Mouse (Mus musculus): ENCODE results near the gene Taok3. TPM values are rescaled to one million over a fixed set of nuclear protein-coding genes. Genes with fewer than 3 reads are reported as not detected.

Taok3 gene
- total and polyA plus RNA-seq, 3 experiments, result 32.1 to 79.2 TPM; not detected in 1

- Histone ChIP-seq H3K27ac (ENCODE audit: control insufficient read depth, low read depth, low read length) (no peak overlapping the region), H3K4me3 (ENCODE audit: control insufficient read depth in 1 of 2, insufficient read depth in 1 of 2, low read depth in 2 of 2, low read length in 2 of 2) (no peak overlapping the region), H3K79me2 (ENCODE audit: control insufficient read depth, insufficient read depth, low read length, poor library complexity) (no peaks in the 10 kb centered on the region), H3K9me3 (replicated peaks; ENCODE audit: insufficient read depth, low read length) (no peaks in the 10 kb centered on the region), H3K36me3 (ENCODE audit: control insufficient read depth in 1 of 2, insufficient read depth in 2 of 2, low read length in 2 of 2) (no peaks in the 10 kb centered on the region), H3K27me3 (ENCODE audit: control insufficient read depth in 1 of 2, insufficient read depth in 2 of 2, low read length in 2 of 2) (no peaks in the 10 kb centered on the region), H3K9ac (ENCODE audit: control insufficient read depth, low read depth, low read length, poor library complexity, severe bottlenecking) (no peak overlapping the region), H3K4me1 (ENCODE audit: control insufficient read depth in 1 of 2, insufficient read depth in 2 of 2, low read length in 2 of 2) (no peaks in the 10 kb centered on the region)
- DNase-seq (ENCODE audit: low read depth, low spot score), result no peak
- TF ChIP-seq ETS1 (IDR thresholded peaks at IDR 0.05; ENCODE audit: low read depth, low read length) (no peak), RAD21 (IDR thresholded peaks at IDR 0.05; ENCODE audit: low read depth, low read length) (no peak), HCFC1 (IDR thresholded peaks at IDR 0.05; ENCODE audit: low read depth, low read length) (no peak), MYB (IDR thresholded peaks at IDR 0.05; ENCODE audit: low read depth, low read length) (no peak), ZC3H11A (IDR thresholded peaks at IDR 0.05; ENCODE audit: low read depth, low read length) (no peak), GABPA (IDR thresholded peaks at IDR 0.05; ENCODE audit: low read depth, low read length) (no peak), TBP (IDR thresholded peaks at IDR 0.05; ENCODE audit: low read depth, low read length) (no peak), POLR2AphosphoS2 (IDR thresholded peaks at IDR 0.05; ENCODE audit: low read length) (no peak), ELF1 (IDR thresholded peaks at IDR 0.05; ENCODE audit: low read depth, low read length) (no peak), USF2 (IDR thresholded peaks at IDR 0.05; ENCODE audit: borderline replicate concordance in 1 of 2, insufficient read depth in 1 of 2, low read depth in 1 of 2, low read length in 2 of 2) (no peak), MAX (IDR thresholded peaks at IDR 0.05; ENCODE audit: low read length) (no peak), MEF2A (IDR thresholded peaks at IDR 0.05; ENCODE audit: extremely low read depth, insufficient replicate concordance, low read depth, low read length, poor library complexity, severe bottlenecking) (no peak), ZNF384 (IDR thresholded peaks at IDR 0.05; ENCODE audit: low read depth, low read length) (no peak), MXI1 (IDR thresholded peaks at IDR 0.05; ENCODE audit: low read depth, low read length) (no peak), NRF1 (IDR thresholded peaks at IDR 0.05; ENCODE audit: insufficient read depth, low read depth, low read length, poor library complexity, severe bottlenecking) (no peak), NELFE (IDR thresholded peaks at IDR 0.05; ENCODE audit: low read depth, low read length) (no peak), CHD1 (IDR thresholded peaks at IDR 0.05; ENCODE audit: low read depth, low read length) (no peak), TAL1 (IDR thresholded peaks at IDR 0.05; ENCODE audit: low read length) (no peak)
Observed at GRCm38 (mm10) chr5:117089786-117090185, 30.1 kb upstream of the Taok3 start.

GRCm38 (mm10) chr5:117094431-117094830 is 25.5 kb upstream of the Taok3 start:
- TF ChIP-seq NELFE (IDR thresholded peaks at IDR 0.05; ENCODE audit: low read depth, low read length) (no peak), POLR2AphosphoS5 (IDR thresholded peaks at IDR 0.05; ENCODE audit: borderline replicate concordance, low read depth, low read length) (no peak), HCFC1 (IDR thresholded peaks at IDR 0.05; ENCODE audit: low read depth, low read length) (no peak), MXI1 (IDR thresholded peaks at IDR 0.05; ENCODE audit: low read depth, low read length) (no peak), MAFK (IDR thresholded peaks at IDR 0.05; ENCODE audit: borderline replicate concordance, low read depth, low read length) (no peak), KAT2A (conservative IDR thresholded peaks at IDR 0.05; ENCODE audit: low read depth, low read length) (no peak), E2F4 (IDR thresholded peaks at IDR 0.05; ENCODE audit: borderline replicate concordance, low read depth, low read length) (no peak), SMC3 (IDR thresholded peaks at IDR 0.05; ENCODE audit: low read depth, low read length) (peak; percentile 36), TBP (IDR thresholded peaks at IDR 0.05; ENCODE audit: low read depth, low read length) (no peak), ZKSCAN1 (IDR thresholded peaks at IDR 0.05; ENCODE audit: low read depth, low read length) (no peak), ETS1 (IDR thresholded peaks at IDR 0.05; ENCODE audit: low read depth, low read length) (no peak), SIN3A (IDR thresholded peaks at IDR 0.05; ENCODE audit: low read length) (no peak), ZNF384 (IDR thresholded peaks at IDR 0.05; ENCODE audit: low read depth, low read length) (no peak), MAX (IDR thresholded peaks at IDR 0.05; ENCODE audit: low read length) (no peak), MEF2A (IDR thresholded peaks at IDR 0.05; ENCODE audit: extremely low read depth, insufficient replicate concordance, low read depth, low read length, poor library complexity, severe bottlenecking) (no peak), RAD21 (IDR thresholded peaks at IDR 0.05; ENCODE audit: low read depth, low read length) (peak; percentile 16), MAZ (IDR thresholded peaks at IDR 0.05; ENCODE audit: low read depth, low read length) (no peak), MYB (IDR thresholded peaks at IDR 0.05; ENCODE audit: low read depth, low read length) (no peak), GATA1 (IDR thresholded peaks at IDR 0.05; ENCODE audit: low read depth, low read length) (no peak), CTCF (IDR thresholded peaks at IDR 0.05 in 2 of 3, conservative IDR thresholded peaks at IDR 0.05 in 1 of 3; ENCODE audit: control insufficient read depth in 1 of 3, insufficient read depth in 1 of 3, low read depth in 2 of 3, low read length in 3 of 3, poor library complexity in 1 of 3, severe bottlenecking in 1 of 3) (peak; percentile 62 to 68 (median 68))
- no peaks in the 10 kb centered on the region for H3K4me1 ChIP-seq (ENCODE audit: control insufficient read depth in 1 of 2, insufficient read depth in 2 of 2, low read length in 2 of 2)
- H3K4me3 ChIP-seq (ENCODE audit: control insufficient read depth in 1 of 2, insufficient read depth in 1 of 2, low read depth in 2 of 2, low read length in 2 of 2), result no peak overlapping the region
- peaks cover 0 to 2% of the 10 kb centered on the region in 2 experiments; a peak in 1 of 4 replicates for H3K36me3 ChIP-seq (ENCODE audit: control insufficient read depth in 1 of 2, insufficient read depth in 2 of 2, low read length in 2 of 2)
- H3K79me2 ChIP-seq (ENCODE audit: control insufficient read depth, insufficient read depth, low read length, poor library complexity), result no peaks in the 10 kb centered on the region
- no peak overlapping the region for H3K27ac ChIP-seq (ENCODE audit: control insufficient read depth, low read depth, low read length)
- H3K9ac ChIP-seq (ENCODE audit: control insufficient read depth, low read depth, low read length, poor library complexity, severe bottlenecking), result no peak overlapping the region
- no peaks in the 10 kb centered on the region for H3K9me3 ChIP-seq (replicated peaks; ENCODE audit: insufficient read depth, low read length)
- peak; percentile 51 for DNase-seq (ENCODE audit: low read depth, low spot score)
- H3K27me3 ChIP-seq (ENCODE audit: control insufficient read depth in 1 of 2, insufficient read depth in 2 of 2, low read length in 2 of 2), result no peaks in the 10 kb centered on the region
